Mouse (Mus musculus) urinary bladder, postnatal 10 days (tissue): ENCODE results near the gene Med24.
"Not testable (repeated sequence)": the region's sequence is repeated elsewhere in the genome, so short reads cannot be mapped to it uniquely, and the experiment has no call there.

ENCODE experiments used
- DNase-seq: peaks from one replicate; pipeline ENCODE4 v3.0.0; 2022; ENCODE audit warnings: low spot score

The Med24 gene

GRCm38 (mm10) chr11:98720756-98721155 lies 8.5 kb downstream of the Med24 start:
- DNase-seq, result no peak

- no peak for DNase-seq
Observed at GRCm38 (mm10) chr11:98717904-98718303, 11.3 kb downstream of the Med24 start.

DNA sequence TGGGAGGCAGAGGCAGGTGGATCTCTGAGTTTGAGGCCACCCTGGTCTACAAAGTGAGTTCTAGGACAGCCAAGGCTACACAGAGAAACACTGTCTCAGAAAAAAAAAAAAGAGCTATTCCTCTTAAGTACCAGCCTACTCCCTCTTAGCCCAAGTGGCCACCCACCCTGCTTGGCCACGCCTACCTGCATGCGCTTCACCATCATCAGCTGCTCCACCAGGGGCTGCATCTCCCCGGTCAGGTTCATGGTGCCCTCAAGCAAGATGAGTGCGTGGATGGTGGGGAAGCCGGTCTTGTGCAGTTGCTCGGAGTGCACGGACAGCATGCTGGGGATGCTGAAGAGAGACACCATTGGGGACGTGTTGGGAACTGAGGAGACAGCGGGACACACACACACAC lies 13.3 kb downstream of the Med24 start:
- DNase-seq, result no peak

DNA sequence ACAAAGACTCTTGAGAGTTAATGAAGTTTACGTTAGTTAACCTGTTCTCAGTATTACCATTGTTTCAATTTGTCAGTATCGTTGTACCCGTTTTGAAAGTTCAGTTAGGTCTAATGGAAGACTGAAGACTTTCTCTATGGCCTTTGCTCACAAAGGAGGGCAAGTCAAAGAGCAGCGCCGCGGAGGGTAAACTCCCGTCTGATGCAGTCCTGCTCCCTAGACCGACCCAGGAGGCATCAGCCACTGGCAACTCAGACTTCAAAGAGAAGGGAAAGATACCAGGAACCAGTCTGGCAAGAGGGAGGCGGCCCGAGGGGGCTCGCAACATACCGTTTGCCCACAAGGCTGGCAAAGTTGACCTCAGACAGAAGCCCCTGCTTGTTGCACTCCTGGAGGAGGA lies 15.5 kb downstream of the Med24 start:
- no peak for DNase-seq

GRCm38 (mm10) chr11:98712009-98712408 lies 17.2 kb downstream of the Med24 start:
- not testable (repeated sequence) for DNase-seq

- no peak for DNase-seq
Observed at GRCm38 (mm10) chr11:98711046-98711434, 18.2 kb downstream of the Med24 start.

GRCm38 (mm10) chr11:98710416-98711045 lies 18.7 kb downstream of the Med24 start:
- DNase-seq, result no peak

GRCm38 (mm10) chr11:98709001-98709741 lies 20.1 kb downstream of the Med24 start:
- no peak for DNase-seq

GRCm38 (mm10) chr11:98708282-98708956 lies 20.8 kb downstream of the Med24 start:
- DNase-seq, result no peak

- no peak for DNase-seq
Observed at GRCm38 (mm10) chr11:98707401-98708281, 21.6 kb downstream of the Med24 start.

DNA sequence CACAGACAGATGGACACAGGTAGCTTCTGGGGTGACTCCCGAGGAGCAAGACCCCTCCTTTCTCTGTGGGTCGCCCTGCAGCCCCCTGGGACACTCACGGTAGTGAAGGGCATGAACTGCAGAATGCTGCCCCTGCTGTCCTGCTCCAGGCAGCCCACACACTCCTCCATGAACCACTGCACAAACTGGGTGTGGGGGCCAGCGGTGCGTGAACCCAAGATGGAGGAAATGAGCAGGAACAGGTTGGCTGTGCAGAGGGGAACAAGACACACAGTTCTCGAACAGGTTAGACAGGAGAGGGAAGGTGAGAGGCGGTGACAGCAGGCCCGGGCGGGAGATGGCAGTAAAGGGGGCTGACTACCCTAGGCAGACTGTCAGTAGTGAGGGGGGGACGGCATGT lies 24.2 kb downstream of the Med24 start:
- no peak for DNase-seq

GRCm38 (mm10) chr11:98702323-98702722 lies 26.9 kb downstream of the Med24 start:
- DNase-seq, result no peak

DNA sequence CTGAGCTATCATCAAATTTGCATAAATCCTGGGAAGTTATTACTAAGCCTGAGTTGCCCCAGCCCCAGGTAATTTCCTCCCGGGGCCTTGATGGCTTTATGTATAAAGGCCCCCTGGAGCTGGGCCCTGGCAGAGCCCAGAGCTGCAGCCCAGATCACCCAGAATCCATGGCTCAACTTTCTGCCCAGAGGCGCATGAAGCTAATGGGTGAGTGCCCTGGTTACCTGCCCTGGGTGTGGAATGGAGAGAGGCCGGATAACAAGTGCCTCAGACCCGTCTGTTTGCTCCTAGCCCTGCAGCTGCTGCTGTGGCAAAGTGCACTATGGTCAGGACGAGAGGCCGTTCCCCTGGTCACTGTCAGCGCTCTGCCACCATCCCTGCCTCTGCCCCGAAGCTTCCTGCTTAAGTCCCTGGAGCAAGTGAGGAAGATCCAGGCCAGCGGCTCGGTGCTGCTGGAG lies 28.0 kb downstream of the Med24 start, which contains the start of gene Csf3:
Gene Csf3 (plus strand): TSS at position 51 of the 458 bp plus-strand sequence.
- DNase-seq, result no peak

DNA sequence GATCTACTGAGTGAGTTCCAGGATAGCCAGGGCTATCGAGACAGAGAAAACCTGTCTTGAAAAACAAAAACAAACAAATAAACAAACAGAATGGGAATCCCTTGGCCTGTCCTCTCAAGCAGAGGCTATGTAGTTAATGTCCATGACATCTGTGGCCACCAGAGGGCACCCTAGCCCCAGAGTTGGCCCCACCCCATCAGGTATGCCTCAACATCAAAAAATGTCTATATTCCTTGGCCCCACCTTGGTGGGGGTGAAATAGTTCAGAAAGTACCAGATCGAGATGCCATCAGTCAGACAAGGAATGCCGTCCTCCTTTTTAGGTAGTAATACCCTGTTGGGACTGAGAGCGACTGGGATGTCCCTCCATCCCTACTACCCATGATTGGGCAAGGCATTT lies 29.3 kb downstream of the Med24 start:
- DNase-seq, result no peak

DNA sequence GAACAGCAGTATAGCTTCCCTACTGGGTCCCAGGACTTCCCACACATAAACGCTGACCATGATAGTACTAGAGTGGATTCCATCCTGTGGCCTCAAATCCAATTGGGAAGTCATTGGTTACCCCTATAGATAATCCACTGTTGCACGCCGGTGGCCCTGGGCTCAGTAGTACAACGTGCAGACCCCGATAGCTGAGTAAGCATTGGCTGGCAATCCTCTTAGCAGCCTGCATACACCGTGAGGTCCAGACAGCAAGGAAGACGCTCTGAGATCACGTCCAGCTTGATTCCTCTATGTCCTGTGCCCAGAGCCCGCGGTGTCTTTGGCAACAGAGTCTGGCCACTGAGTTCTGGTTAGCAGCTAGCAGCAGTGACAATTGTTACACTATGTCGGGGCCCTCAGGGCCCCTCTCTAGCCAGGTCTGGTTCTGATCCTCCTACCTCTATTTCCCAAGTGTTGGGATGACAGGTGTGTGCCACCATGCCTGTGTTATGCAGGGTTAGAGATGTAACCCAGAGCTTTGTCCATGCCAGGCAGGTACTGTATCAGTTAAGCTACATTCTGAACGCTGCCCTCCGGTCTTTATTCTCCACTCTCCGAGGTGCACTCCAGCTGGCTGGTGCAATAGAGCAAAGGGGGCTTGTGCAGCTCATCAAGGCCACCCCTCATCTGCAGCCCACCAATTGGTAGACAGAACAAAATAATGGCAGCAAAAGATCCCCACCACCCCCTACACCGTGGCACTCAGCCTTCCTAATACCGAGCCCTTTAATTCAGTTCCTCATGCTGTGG lies 30.2 kb downstream of the Med24 start:
- no peak for DNase-seq

DNA sequence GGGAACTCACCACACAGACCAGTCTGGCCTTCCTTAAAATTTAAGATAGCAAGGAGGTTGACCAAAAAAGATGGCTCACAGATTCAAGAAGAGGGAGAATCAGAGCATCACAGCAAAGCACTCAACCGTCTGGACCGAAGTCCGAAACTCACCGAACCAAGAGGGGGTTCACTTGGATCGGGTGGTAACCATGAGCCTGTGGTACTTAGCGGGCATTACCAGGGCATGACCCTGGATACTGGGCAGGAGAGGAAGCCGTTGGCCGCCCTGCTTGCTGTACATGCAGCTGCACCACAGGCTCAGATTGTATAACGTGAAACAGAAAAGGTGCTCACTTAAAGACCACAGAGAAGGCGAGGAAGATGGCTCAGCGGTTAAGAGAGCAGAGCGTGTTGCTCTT lies 32.0 kb downstream of the Med24 start:
- no peak for DNase-seq

GRCm38 (mm10) chr11:98696454-98697216 lies 32.6 kb downstream of the Med24 start:
- DNase-seq, result no peak

DNA sequence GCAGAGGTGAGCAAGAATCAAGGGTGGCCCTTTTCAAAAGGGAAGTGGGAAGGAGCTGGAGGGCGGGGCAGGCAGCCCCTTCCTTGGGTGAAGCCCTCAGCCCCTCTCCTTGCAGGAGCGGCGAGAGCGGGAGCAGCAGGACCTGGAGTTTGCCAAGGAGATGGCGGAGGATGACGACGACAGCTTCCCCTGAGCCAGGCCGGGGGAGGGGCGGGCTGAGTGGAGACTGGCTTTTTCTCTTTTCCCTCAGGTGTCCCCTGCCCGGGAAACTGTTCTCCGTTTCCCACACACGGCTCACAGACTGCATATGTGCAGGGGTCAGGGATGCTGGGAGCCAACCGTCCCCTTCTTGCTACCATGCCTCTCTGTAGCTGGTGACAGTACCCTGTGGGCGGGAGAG lies 33.8 kb downstream of the Med24 start:
- DNase-seq, result no peak

DNA sequence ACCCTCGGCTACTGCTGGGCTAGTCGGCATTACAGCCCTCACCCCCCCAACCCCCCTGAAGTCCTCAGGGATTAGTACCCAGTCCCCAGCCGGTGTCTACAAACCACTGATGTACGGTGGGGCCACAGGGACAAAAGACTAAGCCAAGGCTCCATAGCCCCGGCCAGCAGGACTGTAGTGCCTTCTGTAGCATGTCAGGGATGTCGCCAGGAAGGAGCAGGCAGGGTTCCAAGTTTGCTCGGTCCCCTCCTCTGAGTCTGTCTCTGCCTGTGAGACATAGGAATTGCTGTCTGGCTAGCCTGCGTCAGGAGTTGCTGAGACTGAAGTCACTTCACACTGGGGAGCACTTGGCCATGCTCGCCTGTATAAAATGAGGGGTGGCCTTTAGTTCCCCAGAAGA lies 34.9 kb downstream of the Med24 start:
- no peak for DNase-seq

- DNase-seq, result no peak
Observed at GRCm38 (mm10) chr11:98693746-98694145, 35.5 kb downstream of the Med24 start.
